Mouse (Mus musculus) heart, embryonic 10.5 days (tissue): Measurements from ENCODE around the gene Prkca. TPM values are rescaled to one million over a fixed set of nuclear protein-coding genes. Genes with fewer than 3 reads are reported as not detected.

Experiments used
- DNase-seq: peaks from one replicate; pipeline ENCODE4 v3.0.0-alpha.2; 2017; ENCODE audit warnings: low spot score
- H3K27ac ChIP-seq: fragments of 300-500 bp; sonication (generic); 2 replicates; pipeline ENCODE4 v1.5.1; 2016; ENCODE audit warnings: mild to moderate bottlenecking
- H3K27me3 ChIP-seq: fragments of 300-500 bp; sonication (generic); 2 replicates; pipeline ENCODE4 v1.6.1; 2016; ENCODE audit warnings: mild to moderate bottlenecking; ENCODE audit not compliant: poor library complexity, insufficient read depth, severe bottlenecking
- H3K36me3 ChIP-seq: fragments of 300-500 bp; sonication (generic); 2 replicates; pipeline ENCODE4 v1.6.1; 2016; ENCODE audit warnings: mild to moderate bottlenecking, moderate library complexity
- H3K4me1 ChIP-seq: fragments of 300-500 bp; sonication (generic); 2 replicates; pipeline ENCODE4 v1.6.1; 2016; ENCODE audit warnings: mild to moderate bottlenecking
- H3K4me3 ChIP-seq: fragments of 300-500 bp; sonication (generic); 2 replicates; pipeline ENCODE4 v1.5.1; 2016; ENCODE audit warnings: mild to moderate bottlenecking, moderate library complexity
- H3K9me3 ChIP-seq: fragments of 300-500 bp; sonication (generic); 2 replicates; pipeline ENCODE4 v1.6.1; 2016; ENCODE audit warnings: mild to moderate bottlenecking, moderate library complexity
- WGBS: fragments of 180-500 bp; shearing (Covaris S2); methylation state at CpG from one replicate; pipeline ENCODE4 v1.1.7; 2016; 5-methylcytosine and 5-hydroxymethylcytosine counted together
- microRNA-seq: library from miRNA; unstranded; fragments of <30 nt; microRNA quantifications from one replicate; pipeline ENCODE4, GENCODE M21; 2017
- polyA plus RNA-seq: library from polyadenylated mRNA; unstranded; fragments of >200 nt; fragmentation: Nextera tagmentation; extraction: Ambion mirVana; gene quantifications from 2 replicates; pipeline ENCODE4 v1.2.1, GENCODE M21; 2016

The Prkca gene
- polyA plus RNA-seq, 1 experiment from 2014 or later: 11.3 TPM

DNA sequence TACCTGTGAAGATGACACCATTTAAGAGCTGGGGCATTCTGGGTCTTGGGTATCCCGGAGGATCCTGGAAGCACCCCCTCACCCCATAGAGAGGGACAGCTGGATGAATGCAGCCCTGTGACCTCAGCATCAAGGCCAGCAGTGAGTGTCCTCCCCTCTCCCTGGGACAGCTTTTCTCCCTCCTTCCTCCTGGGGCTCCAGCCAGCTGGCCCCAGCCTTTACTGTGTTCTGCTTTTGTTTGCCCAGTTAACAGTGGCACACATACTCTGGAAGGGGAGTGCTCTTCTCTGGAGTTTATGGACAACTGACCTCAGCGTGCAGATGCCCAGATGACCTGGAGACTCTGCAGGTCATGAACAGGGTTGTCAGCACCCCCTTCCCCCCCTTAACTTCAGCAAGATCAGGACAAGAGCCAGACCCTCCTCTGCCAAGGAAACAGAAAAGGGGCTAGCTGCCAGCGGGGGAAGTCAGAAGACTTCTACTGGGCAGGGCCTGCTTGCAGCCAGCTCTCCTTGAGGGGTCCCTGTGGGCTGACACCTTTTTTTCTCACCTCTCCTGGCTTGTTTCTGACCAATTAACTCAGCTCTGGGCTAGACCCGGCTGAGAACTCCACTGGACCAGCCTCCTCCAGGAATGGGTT is 439.6 kb downstream of the Prkca start:
- no peak for DNase-seq
- H3K27me3 ChIP-seq: no peaks in the 10 kb centered on the region
- no peak overlapping the region for H3K27ac ChIP-seq
- H3K9me3 ChIP-seq: no peaks in the 10 kb centered on the region
- H3K4me3 ChIP-seq: no peak overlapping the region
- WGBS: 20% methylated on average over 4 of the region's 4 CpGs
- no peaks in the 10 kb centered on the region for H3K36me3 ChIP-seq
- H3K4me1 ChIP-seq: peaks cover 9% of the 10 kb centered on the region; the same call in 1 of the 2 replicates

DNA sequence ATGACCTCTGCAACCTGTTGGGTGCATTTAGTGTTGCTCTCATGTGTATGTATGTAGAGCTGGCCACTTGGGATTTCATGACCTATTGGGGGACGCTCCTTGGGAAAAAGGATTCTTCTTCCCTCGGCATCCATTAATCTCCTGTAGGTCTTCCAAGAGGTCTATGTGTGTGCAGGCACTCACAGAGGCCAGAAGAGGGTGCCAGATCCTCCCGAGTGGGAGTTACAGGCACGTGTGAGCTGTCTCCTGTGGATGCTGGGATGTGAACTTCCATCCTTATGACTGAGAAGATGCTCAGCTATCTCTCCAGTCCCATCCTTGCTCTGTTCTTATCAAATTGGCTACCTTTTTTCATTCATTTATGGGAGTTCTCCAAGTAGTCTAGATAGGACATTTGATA is 443.3 kb downstream of the Prkca start:
- peaks cover 13% of the 10 kb centered on the region for H3K4me1 ChIP-seq
- H3K9me3 ChIP-seq: no peaks in the 10 kb centered on the region
- H3K27ac ChIP-seq: no peak overlapping the region
- H3K36me3 ChIP-seq: no peaks in the 10 kb centered on the region
- 42% methylated on average over 4 of the region's 4 CpGs for WGBS
- DNase-seq: no peak
- H3K27me3 ChIP-seq: peaks cover 5% of the 10 kb centered on the region
- H3K4me3 ChIP-seq: no peak overlapping the region

DNA sequence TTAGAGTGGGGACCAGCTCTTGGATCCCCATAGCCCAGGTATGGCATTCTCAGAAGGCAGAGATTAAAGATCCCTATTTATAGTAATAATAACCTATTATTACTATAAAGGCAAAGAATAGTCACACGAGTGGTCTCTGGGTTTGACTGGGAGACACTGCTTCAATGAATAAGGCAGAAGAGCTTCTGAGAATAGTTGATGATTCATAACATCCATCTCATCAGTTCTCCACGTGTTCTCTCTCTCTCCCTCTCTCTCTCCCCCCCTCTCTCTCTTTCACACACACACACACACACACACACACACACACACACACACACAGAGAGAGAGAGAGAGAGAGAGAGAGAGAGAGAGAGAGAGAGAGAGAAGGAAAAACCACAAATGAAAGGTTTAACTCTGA is 445.0 kb downstream of the Prkca start:
- 53% methylated on average over 2 of the region's 2 CpGs for whole genome bisulfite sequencing
- DNase-seq: no peak
- no peaks in the 10 kb centered on the region for H3K9me3 ChIP-seq

DNA sequence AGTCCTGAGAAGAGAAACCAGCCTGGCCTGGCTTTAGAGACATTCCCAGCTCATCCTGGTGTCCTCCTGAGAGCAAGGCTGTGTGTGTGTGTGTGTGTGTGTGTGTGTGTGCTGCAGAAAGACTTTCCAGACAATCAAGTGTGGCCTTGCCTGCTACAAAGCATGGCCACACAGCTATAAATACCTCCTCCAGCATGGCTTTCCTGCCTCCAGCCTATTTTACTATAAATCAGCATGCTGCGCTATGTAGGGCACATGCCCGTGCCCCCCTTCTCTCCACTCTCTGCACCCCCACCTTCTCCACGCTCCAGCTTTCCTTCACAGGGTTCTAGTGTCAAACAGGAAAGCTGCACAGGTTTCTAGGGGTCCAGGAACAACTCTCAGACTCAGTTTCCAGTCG is 448.1 kb downstream of the Prkca start:
- Histone ChIP-seq H3K4me1 (peaks cover 8% of the 10 kb centered on the region), H3K4me3 (no peak overlapping the region), H3K27ac (no peak overlapping the region), H3K9me3 (no peaks in the 10 kb centered on the region), H3K27me3 (peaks cover 9% of the 10 kb centered on the region), H3K36me3 (no peaks in the 10 kb centered on the region)
- 70% methylated on average over 4 of the region's 4 CpGs for WGBS
- DNase-seq: no peak

More for the DNA sequence above, 445.0 kb downstream of the Prkca start:
- H3K36me3 ChIP-seq: no peaks in the 10 kb centered on the region
- peaks cover 9% of the 10 kb centered on the region for H3K27me3 ChIP-seq
- H3K4me1 ChIP-seq: peaks cover 8% of the 10 kb centered on the region
- no peak overlapping the region for H3K27ac ChIP-seq
- H3K4me3 ChIP-seq: no peak overlapping the region

DNA sequence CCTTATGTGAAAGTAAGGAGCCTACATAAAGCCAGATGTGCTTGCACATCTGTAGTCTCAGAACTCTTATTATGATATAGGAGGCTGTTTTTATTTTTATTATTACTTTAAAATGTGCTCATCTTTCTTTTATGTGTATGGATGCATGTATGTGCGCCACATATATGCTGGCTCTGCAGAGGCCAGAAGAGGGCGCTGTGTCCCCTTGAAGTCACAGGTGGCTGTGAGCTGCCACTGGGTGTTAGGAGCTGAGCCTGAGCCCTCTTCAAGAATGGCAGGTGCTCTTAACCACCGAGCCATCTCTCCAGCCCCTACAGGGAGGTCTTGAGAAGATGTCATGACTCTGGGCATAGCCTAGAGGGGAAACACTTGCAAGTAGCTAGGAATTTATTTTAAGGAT is 452.4 kb downstream of the Prkca start:
- WGBS: 73% methylated on average over 3 of the region's 3 CpGs

DNA sequence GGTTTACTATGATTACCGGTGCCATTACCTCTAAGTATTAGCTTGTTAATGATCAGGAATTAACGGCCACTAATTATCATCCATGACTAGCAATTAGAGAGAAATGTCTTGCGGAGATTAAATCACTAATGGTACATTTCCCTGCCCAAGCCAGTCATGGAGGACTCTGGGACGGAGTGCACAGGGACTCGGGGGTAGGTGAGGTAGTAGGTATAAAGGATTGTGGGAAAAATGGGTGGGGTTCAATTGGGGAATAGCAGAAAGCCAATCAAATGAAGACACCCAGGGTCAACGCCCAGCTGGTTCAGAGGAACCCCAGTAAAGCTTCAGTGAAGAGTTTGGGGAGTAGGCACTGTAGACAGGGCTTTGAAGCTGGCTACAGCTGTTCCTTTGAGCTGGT is 456.4 kb downstream of the Prkca start:
- H3K36me3 ChIP-seq: no peaks in the 10 kb centered on the region
- no peak overlapping the region for H3K27ac ChIP-seq
- DNase-seq: no peak
- WGBS: 77% methylated on average over 6 of the region's 6 CpGs
- H3K9me3 ChIP-seq: no peaks in the 10 kb centered on the region
- H3K4me3 ChIP-seq: no peak overlapping the region
- no peaks in the 10 kb centered on the region for H3K4me1 ChIP-seq
- no peaks in the 10 kb centered on the region for H3K27me3 ChIP-seq

More for the DNA sequence above, 452.4 kb downstream of the Prkca start:
- peaks cover 6% of the 10 kb centered on the region for H3K27me3 ChIP-seq
- no peak overlapping the region for H3K27ac ChIP-seq
- H3K9me3 ChIP-seq: no peaks in the 10 kb centered on the region
- DNase-seq: no peak
- H3K4me1 ChIP-seq: peaks cover 8% of the 10 kb centered on the region
- H3K4me3 ChIP-seq: no peak overlapping the region
- H3K36me3 ChIP-seq: no peaks in the 10 kb centered on the region

Small RNAs within 50 kb of the gene (microRNA-seq; reads per million reads assigned to microRNA genes)
- not detected for gene Mir7223

Other genes starting within 250 kb of the Prkca start
- 0.36 TPM in 1 of 2 replicates, not detected in the other for gene Apoh, start 574 bp downstream of the Prkca start, polyA plus RNA-seq
- gene Cep112, start 81.3 kb upstream of the Prkca start, polyA plus RNA-seq: 8.0 and 11.6 TPM in 2 replicates